Mouse (Mus musculus) CD4-positive, CD25-positive, alpha-beta regulatory T cell, adult 2 months (primary cell): ENCODE measurements around the gene Npcd.
A peak's percentile ranks its signal among the peaks of the same experiment; 100 is the strongest.

ENCODE experiments used
- DNase-seq: peaks from one replicate; pipeline ENCODE4 v3.0.0-alpha.2; 2012; ENCODE audit warnings: low read depth, low spot score

Npcd gene

DNA sequence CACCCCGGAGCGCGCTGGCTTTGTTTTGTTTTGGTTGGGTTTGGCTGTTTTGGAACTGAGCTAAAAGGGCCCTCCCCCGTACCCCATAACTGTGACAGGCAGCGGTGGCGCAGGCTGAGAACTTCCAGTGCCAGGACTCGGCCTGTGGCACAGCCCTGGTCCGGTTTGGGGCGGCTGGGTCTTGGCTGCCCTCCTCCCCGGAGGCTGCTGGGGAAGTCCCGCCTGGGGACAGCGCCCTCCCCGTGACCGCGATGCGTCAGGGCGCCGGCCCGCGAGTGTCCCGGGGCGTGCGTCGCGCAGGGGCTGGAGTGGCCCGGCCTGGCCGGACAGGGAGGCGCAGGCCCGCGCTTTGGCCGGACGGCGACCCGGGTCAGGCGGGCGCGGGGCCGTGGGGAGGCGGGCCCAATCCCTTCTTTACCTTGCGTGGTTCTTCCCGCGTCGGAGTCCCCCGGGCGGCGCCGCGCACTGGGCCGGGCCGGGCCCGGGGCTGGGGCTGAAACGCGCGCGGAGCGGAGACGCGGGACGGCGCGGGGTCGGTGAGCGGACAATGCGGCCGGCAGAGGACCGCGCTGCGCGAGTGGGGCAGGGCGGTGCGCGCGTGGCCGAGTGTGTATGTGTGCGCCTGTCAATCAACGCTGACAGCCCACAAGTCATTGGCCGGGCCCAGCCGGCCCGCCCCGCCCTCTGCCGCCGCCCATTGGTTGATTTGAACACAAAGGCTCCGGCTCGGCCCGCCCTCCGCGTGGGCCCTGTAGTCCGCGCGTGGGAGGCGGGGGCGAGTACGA lies 91.9 kb downstream of the Npcd start, which contains the start of gene Sun2:
TSS of gene Sun2 (minus strand) at position 616 of the 785 bp plus-strand sequence.
- peak; percentile 93 for DNase-seq

DNA sequence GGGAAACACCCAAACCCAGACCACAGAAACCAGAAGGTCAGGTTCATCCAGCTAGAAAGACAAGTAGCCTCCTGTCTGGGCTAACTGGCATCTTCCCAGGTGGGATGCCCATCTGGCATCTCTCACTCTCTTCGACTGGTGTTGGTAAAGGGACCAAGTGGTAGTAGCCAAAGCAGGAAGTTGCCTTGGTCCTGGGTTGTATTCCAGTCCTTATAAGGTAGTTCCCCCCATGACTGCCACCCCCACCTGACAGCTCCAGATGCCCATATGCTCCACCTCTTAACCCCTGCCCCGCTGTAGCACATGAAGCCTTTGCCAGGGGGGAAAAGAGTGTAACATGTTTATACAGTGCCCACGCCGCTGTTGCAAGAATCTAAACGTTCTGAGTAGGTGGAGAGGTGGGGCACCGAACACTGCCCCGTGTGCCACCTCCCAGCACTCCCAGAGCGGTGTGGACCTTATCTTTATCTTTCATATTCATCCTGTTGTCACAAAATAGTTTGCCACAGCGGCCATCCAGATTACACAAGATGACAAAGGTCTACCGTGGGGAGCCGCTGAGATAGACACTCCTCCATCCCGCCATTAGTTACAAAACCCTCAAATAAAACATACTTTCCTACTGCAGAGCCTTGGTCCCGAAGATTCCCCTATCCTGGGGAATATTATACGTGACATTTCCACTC lies 92.7 kb downstream of the Npcd start:
- peak; percentile 77 for DNase-seq

DNA sequence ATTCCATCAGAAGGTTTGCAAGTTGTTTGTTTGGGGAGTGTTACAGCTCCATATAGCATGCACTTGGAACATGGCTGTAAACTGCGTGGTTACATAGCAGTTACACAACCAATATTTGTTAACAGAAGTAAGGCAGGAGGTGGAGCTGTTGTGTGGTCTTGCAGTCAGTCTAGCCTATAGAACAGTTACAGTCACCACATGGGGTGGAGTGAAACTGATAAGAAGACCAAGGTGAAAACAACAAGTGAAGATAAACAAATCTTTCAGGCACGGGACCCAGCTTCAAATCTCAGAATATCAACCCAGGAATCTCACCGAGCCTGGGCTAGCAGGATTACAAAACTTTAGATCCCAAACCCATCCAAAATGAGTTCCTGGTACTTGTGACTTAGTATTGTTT lies 93.3 kb downstream of the Npcd start:
- peak; percentile 60 for DNase-seq
